Mouse (Mus musculus) heart, postnatal 36 days (tissue): ENCODE results near the gene Idi1. TPM values are rescaled to one million over a fixed set of nuclear protein-coding genes. Genes with fewer than 3 reads are reported as not detected.
"Not testable (repeated sequence)": the region's sequence is repeated elsewhere in the genome, so short reads cannot be mapped to it uniquely, and the experiment has no call there.

Source experiments
- DNase-seq, 2 experiments: peaks; one replicate each; pipeline ENCODE4 v3.0.0; 2021 to 2022
- intact Hi-C: fragments of 180-260 bp; cut with DNase I; formaldehyde crosslinking; loops from one replicate; pipeline ENCODE4 v1.15.1; 2025
- total RNA-seq, 2 experiments: library from RNA; stranded (reverse); gene quantifications; 2 replicates each; pipeline ENCODE4 v1.2.3; 2021

Idi1 gene
- total RNA-seq = 1 to 10 TPM; 4.9 to 5.1 TPM

DNA sequence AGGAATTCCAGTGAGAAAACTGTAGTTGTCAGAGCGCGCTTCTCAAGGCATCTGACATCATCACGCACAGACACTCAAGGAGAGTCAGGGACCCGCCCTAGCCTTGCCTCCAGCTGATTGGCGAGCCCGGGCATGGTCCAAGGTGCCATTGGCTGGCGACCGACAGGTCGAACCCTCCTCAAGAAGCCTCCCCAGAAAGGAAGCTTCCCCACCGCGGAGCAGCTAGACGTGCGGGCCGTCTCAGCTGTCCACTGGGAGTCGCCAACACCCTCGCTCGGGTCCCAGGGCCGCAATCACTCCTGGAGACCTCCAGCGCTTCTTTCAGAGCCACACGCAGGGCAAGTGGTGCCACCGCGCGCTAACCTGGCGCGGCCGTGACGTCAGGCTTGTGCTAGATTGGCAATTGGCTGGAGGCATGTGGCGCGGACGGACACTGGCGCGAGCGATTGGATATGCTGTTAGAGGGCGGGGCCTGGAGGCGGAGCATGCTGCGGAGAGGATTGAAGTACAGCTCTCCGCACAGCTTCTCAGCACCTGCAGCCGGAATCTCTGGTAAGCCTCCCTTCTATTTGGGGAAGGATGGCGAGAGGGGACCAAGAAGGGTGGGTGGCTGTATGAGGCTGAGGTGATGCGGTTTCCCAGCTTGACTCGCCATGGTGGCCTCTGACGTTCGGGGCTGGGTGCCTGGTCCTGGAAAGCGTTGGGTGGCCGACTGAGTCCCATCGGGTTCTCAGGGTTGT lies at the start of gene Idi1:
Idi1 (plus strand) TSS at position 57 of the 740 bp plus-strand sequence.
- DNase-seq = peak; percentile 94 to 97
- intact Hi-C loops = loop anchor here (5.0 kb wide), 1 partner anchor 207 kb away; the partner anchor contains the start of gene Larp4b

DNA sequence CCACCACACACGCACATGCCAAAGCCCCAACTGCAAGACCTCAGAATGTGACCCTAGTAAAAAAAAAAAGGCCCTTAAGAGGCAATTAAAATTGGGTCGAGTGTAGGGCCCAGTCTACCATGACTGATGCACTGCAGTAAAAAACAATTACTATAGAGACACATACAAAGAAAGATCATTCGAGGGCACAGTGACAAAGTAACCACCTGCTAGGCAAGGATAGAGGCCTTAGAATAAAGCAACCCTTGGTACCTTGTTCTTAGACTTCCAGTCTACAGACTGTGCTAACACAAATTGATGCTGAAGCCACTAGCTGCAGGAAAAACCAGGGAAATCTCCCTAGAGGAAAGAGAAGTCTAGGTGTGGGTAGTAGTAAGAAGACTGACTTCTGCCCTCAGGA lies 46.9 kb upstream of the Idi1 start:
- intact Hi-C loops = loop anchor here (2.0 kb wide), 1 partner anchor 32 kb away; the partner anchor contains the start of gene Wdr37
- no peak for DNase-seq

DNA sequence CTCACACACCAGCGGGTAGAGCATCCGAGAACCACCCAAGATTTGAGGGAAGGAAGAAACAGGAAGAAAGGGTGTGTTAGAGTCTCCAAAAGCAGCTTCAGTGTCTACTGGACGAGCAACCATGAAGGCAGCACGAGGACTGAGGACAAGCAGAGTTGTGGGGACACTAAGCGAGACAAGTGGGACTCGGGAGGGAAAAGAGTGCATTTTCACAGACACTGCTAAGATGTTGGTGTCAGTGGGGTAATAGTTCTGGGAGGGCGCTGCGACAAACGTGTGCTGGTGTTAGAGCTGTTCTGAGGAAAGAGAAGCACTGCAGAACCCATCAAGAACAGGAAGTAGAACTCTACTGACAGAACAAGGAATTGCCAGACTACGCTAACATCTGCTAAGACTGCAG lies 46.2 kb upstream of the Idi1 start:
- DNase-seq = peak in 1 of 2 experiments; percentile 19

DNA sequence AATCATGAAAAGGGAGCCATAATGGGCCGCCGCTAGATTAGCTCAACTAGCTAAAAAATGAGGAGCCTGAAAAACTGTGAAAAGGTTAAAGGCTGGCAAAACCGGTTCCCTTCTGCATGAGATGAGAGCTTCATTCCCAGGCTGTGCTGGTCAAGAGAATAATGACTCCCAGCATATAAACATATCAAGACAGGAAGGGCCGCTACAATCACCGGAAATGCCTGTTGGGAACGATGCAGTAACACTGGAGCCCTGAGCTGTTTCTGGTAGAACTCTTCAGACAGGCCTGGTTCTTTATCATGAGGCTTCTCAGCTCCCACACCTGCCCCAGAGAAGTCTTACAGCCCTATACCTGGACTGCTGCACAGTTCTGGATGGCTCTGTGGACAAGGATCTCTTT lies 45.4 kb upstream of the Idi1 start:
- intact Hi-C loops = loop anchor here (2.0 to 5.0 kb wide), 3 partner anchors 31 to 157 kb away; partner anchors contain the start of genes Gtpbp4 and Wdr37
- peak; percentile 37 to 42 for DNase-seq

More for the DNA sequence above, 46.2 kb upstream of the Idi1 start:
- intact Hi-C loops = loop anchor here (2.0 kb wide), 1 partner anchor 32 kb away; the partner anchor contains the start of gene Wdr37

DNA sequence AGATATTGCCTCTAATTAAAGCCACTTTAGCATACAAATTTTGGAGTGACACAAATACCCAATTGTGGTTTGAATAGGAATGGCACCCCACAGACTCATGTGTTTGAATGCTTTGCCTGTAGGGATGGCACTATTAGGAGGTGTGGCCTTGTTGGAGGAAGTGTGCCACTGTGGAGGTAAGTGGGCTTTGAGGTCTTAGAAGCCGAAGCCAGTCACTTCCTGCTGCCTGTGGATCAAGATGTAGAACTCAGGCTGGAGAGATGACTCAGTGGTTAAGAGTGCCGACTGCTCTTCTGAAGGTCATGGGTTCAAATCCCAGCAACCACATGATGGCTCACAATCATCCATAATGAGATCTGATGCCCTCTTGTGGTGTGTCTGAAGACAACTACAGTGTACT lies 44.4 kb upstream of the Idi1 start:
- DNase-seq = no peak
- intact Hi-C loops = loop anchor here (5.0 kb wide), 2 partner anchors 49 to 156 kb away; partner anchors contain the start of gene Gtpbp4

DNA sequence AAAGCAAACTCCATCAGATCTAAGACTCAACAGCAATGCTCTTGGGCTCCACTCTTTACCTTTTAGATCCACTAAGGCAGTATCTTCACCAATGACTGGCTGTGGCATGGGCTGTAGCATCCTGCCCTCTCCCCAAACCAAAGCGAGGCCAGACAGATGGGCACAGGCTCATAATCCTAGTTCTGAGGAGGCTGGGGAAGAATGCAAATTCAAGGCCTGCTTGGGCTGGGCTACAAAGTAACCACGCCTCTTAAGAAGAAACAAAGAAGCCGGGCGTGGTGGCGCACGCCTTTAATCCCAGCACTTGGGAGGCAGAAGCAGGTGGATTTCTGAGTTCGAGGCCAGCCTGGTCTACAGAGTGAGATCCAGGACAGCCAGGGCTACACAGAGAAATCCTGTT lies 43.5 kb upstream of the Idi1 start:
- not testable (repeated sequence) for DNase-seq
- intact Hi-C loops = loop anchor here (5.0 kb wide), 2 partner anchors 50 to 155 kb away; partner anchors contain the start of gene Gtpbp4

DNA sequence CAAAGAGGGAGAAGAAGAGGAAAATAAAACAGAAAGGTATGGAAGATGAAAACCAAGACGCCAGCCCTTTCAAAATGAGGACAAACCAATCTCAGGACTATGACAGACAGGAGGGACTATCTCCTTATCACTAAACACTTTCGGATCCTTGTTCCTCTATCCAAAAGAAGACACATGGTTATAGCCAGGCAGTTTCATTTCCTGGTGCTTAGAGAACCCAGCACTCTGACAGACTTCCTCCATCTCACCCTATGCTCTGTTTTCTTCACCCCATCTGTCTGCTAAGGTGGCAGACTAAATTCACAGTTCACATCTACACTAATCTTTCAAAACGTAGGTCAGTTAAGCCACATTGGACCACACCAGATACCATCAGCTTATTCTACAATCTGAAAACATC lies 43.0 kb upstream of the Idi1 start:
- intact Hi-C loops = loop anchor here (5.0 kb wide), 2 partner anchors 50 to 155 kb away; partner anchors contain the start of gene Gtpbp4
- no peak for DNase-seq

DNA sequence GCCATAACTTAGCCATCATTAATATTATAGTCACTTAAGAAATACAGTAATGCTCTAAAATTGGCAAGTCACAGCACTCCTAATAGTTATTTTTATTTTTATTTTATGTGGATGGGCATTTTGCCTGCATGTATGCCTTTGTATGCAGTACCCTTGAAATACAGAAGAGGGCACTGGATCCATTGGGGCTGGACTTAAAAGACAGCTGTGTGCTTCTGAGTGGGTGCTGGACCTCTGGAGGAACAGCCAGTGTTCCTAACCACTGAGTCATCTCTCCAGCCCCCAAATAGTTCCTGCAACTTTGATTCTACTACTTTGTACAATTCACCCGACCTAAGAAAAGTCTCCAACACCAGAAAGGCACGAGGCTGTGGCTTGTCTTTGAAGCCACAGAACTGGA lies 37.6 kb upstream of the Idi1 start:
- intact Hi-C loops = loop anchor here (2.0 kb wide), 2 partner anchors 15 to 23 kb away; partner anchors contain the start of gene Wdr37
- DNase-seq = no peak

DNA sequence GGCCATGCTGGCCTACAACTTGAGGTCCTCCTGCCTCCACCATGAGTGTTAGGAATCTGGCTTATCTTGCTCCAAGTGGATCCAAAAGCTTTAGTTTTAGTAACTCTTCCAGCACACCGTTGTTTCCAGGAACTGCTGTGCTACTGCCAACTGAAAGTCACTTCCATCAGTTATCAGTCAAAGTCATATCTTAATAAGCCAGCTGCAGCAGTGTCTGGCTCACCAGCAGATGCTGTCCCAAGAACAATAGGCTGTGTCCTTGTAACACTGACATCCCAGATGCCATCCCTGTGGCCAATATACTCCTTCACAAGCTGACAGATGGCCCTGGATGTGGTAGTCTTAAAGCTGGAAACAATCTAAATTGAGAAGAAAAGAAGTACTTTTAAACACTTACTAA lies 36.0 kb upstream of the Idi1 start:
- intact Hi-C loops = loop anchor here (2.0 kb wide), 1 partner anchor 13 kb away; no protein-coding TSS in a partner anchor

DNA sequence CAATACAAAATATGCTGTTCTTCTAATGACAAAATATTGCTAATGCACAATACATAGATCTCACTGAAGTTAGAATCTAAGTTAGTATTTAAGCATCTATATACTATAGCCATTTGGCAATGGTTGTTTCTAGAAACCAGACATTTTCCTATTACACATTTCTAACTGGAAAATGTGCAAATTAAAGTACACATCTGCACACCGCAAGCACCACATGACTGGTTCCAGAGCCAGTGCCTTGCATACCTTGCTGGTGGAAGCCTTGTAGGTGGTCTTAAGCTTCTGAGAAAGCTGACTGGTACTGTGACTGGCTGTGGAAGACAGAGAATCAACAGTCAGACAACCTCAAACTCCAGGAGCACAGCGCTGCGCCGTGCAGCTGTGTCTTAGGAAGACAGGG lies 31.9 kb upstream of the Idi1 start:
- intact Hi-C loops = no loop called here

More for the DNA sequence above, 36.0 kb upstream of the Idi1 start:
- no peak for DNase-seq

DNA sequence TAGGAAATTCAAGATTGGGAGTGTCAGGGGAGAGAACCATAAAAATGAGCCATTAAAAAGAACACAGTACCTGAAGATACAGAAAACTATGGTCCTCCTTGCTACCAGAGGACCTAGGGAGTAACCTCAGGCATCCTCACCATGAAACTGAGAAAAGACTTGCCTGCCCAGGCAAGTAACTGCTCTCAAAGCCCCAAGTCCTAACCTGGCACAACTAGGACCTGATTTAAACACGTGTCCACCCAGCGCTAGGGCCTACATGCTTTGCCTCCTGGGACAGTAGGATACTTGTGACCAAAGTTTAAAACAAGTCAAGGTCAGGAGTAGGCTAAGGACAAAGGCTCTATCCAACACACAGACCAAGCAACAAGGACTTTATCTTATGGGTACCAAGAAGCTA lies 30.5 kb upstream of the Idi1 start:
- DNase-seq = no peak
- intact Hi-C loops = no loop called here

More for the DNA sequence above, 31.9 kb upstream of the Idi1 start:
- no peak for DNase-seq

DNA sequence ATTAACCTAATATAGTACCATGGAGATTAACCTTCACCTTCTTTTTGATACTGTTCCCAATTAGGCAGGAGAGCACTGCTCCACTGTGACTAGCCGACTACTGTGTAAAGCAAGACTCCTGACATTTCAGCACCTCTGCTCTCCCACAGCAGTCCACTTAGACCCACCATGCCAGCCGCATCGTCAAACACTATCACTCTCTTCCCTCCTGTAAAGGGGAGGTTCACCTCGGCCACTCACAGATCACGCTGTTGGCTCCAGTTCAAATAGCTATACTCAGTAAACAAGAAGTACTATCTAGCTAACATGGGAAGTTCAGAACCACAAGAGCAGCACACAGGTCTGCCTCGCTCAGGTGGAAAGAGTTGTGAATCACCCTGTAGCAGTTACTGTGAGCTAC lies 26.8 kb upstream of the Idi1 start:
- DNase-seq = no peak
- intact Hi-C loops = no loop called here

DNA sequence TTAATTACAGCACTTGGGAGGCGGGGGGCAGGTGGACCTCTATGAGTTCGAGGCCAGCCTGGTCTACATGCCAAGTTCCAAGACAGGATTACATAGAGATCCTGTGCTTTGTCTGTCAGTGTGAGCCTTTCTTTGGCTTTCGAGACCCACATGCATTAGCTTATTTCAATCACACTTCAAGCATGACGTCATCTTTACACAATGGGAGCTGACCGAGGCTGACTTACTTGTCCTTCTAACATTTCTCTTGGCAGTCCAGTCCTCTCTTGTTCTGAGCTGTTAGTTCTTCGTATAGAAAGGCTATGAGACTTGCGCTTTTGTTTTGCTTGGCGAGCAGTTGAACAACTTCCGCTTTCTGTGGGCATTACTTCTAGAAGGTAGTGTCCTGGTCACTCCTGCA lies 24.4 kb upstream of the Idi1 start:
- DNase-seq = no peak
- intact Hi-C loops = no loop called here

DNA sequence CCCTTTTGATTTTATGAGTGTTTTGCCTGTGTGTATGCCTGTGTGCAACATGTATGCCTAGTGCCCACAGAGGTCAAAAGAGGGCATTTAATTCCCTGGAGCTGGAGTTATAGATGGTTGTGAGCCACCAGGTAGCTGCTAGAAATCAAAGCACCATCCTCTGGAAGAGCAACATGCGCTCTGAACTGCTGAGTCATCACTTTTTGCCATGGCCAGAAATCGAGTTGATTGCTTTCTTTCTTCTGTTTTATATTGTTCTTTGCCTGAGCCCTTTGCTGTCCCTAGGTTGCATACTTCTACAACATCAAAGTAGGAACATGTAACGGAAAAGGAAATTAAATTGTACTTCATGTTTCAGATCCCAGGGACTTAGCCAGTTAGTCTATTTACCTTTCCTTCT lies 20.3 kb upstream of the Idi1 start:
- DNase-seq = no peak
- intact Hi-C loops = no loop called here

DNA sequence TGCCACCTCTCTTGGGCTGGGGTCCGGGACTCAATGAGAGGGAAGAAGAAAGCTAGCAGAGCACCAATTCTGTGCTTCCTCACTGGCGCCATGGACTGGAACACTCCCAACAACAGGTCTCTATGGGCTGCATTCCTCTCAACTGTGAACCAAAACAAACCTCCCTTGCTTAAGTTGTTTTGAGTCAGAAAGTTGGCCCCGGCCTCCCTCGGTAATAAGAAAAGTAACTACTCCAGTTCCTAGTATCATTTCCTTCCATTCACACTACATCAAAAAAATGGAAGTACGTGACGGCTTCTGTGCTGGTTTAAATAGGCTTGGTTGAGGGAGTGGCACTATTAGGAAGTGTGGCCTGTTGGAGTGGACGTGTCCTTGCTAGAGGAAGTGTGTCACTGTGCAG lies 18.7 kb upstream of the Idi1 start:
- peak; percentile 23 to 29 for DNase-seq
- intact Hi-C loops = no loop called here

DNA sequence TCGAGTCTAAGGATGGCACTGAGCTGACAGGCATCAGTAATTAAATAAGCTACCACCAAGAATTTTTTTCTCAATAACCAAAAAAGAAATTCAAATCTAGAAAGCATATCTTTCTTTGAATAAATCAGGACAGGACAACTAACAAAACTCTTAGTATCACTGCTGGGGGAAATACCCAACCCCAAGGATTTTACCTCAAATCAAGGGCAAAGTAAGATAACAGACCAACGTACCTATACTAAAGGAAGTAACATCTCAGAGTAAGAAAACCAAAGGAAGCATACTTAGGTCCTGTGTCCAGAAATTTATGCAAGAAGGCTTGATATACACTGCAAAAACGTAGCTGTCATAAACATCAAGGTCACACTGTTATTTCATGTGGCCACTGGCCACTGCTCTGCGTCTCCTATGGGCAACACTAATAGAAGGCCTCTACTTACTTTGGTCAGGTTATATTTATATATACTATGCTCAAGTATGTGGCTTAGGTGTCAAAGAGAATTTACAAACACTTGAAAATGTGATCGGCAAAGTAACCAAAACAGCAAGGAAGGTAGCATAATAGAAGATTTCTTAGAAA lies 15.6 kb upstream of the Idi1 start:
- intact Hi-C loops = loop anchor here (2.0 to 5.0 kb wide), 3 partner anchors 23 to 128 kb away; partner anchors contain the start of gene Gtpbp4
- DNase-seq = no peak

DNA sequence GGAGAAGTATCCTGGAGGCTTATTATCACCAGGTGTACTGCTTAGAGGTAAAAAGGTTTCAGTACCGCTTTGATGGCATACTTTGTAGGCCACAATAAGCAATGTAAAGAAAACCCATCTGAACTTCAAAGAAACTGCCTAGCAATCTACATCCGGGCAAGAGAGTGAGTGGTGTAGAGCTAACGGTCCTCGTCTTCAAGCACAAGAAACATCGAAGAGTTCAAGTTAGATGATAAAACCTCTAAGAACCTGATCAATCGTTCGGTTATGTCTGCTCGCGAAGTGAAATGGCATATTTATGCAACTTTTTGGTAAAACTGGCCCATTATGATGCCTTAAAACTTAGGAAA lies 15.2 kb upstream of the Idi1 start:
- intact Hi-C loops = loop anchor here (2.0 to 5.0 kb wide), 3 partner anchors 23 to 127 kb away; partner anchors contain the start of gene Gtpbp4
- DNase-seq = no peak

DNA sequence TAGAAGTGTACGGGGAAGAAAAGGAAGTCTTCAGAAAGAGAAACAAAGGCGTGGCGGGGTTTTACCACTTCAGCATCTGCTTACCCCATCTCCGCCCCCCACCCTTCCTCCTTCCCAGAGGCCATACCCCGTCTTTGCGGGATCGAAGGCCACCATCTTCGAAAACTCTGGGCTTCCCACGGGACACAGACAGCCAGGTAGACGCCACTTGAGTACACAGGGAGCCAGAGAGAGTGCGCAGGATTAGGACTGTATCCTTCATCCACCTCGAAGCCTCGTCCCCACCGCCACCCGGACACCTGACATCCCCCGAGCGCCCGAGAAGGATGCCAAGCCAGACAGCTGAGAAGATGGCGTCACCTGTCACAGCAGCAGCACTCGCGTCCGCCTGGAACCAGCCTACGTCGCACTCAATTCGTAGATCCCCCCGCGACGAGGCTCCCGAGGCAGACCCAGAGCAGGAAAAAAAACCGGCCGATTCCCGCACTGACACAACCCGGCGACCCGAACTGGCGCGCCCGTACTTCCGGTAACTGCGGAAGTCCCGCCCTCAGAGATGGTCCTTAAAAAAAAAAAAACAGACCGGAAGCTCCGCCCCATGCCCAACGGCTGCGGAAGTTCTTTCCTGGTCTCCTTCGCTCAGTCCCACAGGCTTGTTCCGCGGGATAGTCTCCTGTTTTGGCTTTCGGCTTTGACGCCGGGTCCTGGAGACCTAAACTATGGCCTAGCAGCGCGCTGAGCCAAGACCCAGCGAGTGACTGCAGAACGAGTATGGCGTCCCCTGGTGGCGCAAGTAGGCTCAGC lies 14.6 kb upstream of the Idi1 start:
- intact Hi-C loops = loop anchor here (2.0 to 5.0 kb wide), 3 partner anchors 24 to 127 kb away; partner anchors contain the start of gene Gtpbp4
- DNase-seq = peak; percentile 87 to 92

DNA sequence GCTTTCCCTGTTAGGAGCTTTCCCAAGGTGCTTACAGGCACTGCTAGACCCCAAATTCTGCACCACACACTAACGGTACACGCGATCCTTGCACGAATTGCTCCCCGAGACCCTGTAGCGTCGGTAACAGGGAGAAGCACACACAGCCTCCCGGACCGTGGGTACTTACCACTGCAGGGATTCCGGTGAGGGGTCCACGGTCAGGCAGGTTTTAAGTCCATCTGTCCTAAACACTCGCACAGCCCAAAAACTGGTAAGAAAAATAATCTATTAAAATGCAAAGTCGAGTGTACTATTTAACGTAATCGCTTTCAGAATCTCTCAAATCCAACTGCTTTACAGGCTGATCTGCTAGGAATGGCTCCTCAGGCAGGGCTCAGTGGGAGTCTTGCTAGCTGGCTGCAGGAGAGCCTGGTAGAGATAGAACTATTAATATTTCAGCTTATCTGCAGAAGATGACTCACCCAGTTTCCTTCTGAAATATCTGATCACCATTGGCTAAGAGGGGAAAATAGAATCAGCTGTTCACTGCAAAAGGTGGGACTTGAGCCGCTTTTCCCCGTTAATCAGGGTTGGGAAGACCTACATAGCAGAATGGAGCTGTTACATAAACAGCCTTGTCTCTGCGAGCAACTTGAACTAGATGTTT lies 13.9 kb upstream of the Idi1 start, which contains the start of gene Wdr37:
Wdr37 (minus strand) TSS at position 596 of the 649 bp plus-strand sequence.
- intact Hi-C loops = loop anchor here (2.0 to 5.0 kb wide), 3 partner anchors 25 to 126 kb away; partner anchors contain the start of gene Gtpbp4

DNA sequence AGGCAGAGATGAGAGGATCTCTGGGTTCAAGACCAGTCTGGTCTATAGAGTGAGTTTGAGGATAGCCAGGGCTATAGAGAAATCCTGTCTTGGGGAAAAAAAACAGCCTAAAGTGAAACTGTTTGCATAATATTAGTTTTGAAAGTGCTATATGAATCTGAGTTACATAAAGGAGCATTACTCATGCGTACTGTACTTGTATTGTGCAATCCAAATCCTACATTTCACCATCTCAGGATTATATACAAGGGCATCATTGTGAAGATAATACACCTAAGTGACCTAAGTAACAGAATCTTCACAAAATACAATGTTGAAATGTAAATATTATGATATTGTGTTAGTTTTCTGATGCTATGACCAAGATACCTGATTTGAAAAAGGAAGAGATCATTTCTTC lies 11.5 kb upstream of the Idi1 start:
- intact Hi-C loops = loop anchor here (5.0 kb wide), 1 partner anchor 124 kb away; the partner anchor contains the start of gene Gtpbp4
- no peak for DNase-seq

More for the DNA sequence above, 13.9 kb upstream of the Idi1 start, which contains the start of gene Wdr37:
- peak in 1 of 2 experiments; percentile 20 for DNase-seq
